In the genomic region with DNA sequence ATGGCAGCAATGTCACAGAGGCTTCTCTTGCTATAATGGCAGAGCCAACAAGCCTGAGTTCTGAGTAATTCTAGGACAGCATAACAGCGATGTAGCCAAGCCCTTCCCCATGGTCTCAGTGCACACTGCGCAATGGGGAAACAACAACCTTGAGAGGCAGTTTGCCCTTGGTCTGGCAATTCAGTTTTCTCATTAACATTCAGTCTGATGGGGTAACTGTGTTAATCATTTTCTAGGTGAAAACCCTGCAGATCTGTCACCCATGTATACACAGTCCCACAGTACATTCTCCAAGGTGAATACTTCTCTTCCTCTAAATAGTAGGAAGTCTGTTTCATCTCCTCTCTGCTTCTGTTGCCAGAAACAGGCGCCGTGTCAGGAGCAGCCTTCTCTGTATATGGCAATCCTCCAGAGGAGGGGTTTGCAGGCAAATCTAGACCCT, we compare ENCODE assay signal across 12 mouse cellular contexts. TPM values are rescaled to one million over a fixed set of nuclear protein-coding genes. Genes with fewer than 3 reads are reported as not detected.
DNase-seq lines count a peak whose midpoint lies in the region; ATAC-seq lines count a peak whose summit lies in the region.
"Had no signal": no experiment of that assay in that cellular context is flagged by ENCODE, and none has a peak within 500 bp of the region (broad histone marks: within the 10 kb centered on the region; RNA-seq: fewer than 3 reads in every experiment).

No protein-coding gene starts in this region.

- no peaks in the 10 kb centered on the region for H3K9me3 ChIP-seq in midbrain, embryonic 14.5 days (ENCODE audit: control insufficient read depth, low read length)
- no peaks in the 10 kb centered on the region for H3K9me3 ChIP-seq in midbrain, embryonic 13.5 days
- H3K9me3 ChIP-seq in kidney, embryonic 14.5 days (ENCODE audit: control insufficient read depth, low read length), result no peaks in the 10 kb centered on the region
- H3K9me3 ChIP-seq in stomach, embryonic 16.5 days (replicated peaks; ENCODE audit: control insufficient read depth, low read length), result no peaks in the 10 kb centered on the region
- H3K9me3 ChIP-seq: limb, embryonic 15.5 days; midbrain, embryonic 10.5 days had no signal

- no peaks in the 10 kb centered on the region for H3K36me3 ChIP-seq in midbrain, embryonic 14.5 days (ENCODE audit: control insufficient read depth, insufficient read depth, low read length)
- H3K36me3 ChIP-seq in midbrain, embryonic 13.5 days, result no peaks in the 10 kb centered on the region
- no peaks in the 10 kb centered on the region for H3K36me3 ChIP-seq in kidney, embryonic 14.5 days (ENCODE audit: control insufficient read depth, insufficient read depth, low read length)
- no peaks in the 10 kb centered on the region for H3K36me3 ChIP-seq in stomach, embryonic 16.5 days (ENCODE audit: control insufficient read depth, insufficient read depth, low read length)
- H3K36me3 ChIP-seq: limb, embryonic 15.5 days; midbrain, embryonic 10.5 days had no signal

- H3K27ac ChIP-seq in midbrain, embryonic 14.5 days (replicated peaks; ENCODE audit: low read depth, low read length), result 0 out of 2 replicates have a peak overlapping the region, but pooled peaks have one; percentile 32
- H3K27ac ChIP-seq in midbrain, embryonic 13.5 days, result no peak overlapping the region
- H3K27ac ChIP-seq in kidney, embryonic 14.5 days (ENCODE audit: low read depth, low read length), result peak overlapping the region; percentile 9; the same call in 1 of the 2 replicates
- peak overlapping the region; percentile 47; the same call in 1 of the 2 replicates for H3K27ac ChIP-seq in stomach, embryonic 16.5 days (ENCODE audit: low read length)
- H3K27ac ChIP-seq: limb, embryonic 15.5 days; midbrain, embryonic 10.5 days had no signal

- 0 out of 2 replicates have a peak, but pooled peaks cover 3% of the 10 kb centered on the region for H3K4me1 ChIP-seq in midbrain, embryonic 14.5 days (ENCODE audit: control insufficient read depth, insufficient read depth, low read length)
- peaks cover 16% of the 10 kb centered on the region for H3K4me1 ChIP-seq in midbrain, embryonic 13.5 days (replicated peaks)
- peaks cover 11% of the 10 kb centered on the region; the same call in 1 of the 2 replicates for H3K4me1 ChIP-seq in kidney, embryonic 14.5 days (ENCODE audit: control insufficient read depth, insufficient read depth, low read length)
- H3K4me1 ChIP-seq in stomach, embryonic 16.5 days (ENCODE audit: control insufficient read depth, insufficient read depth, low read length), result peaks cover 26% of the 10 kb centered on the region

- H3K9ac ChIP-seq in midbrain, embryonic 14.5 days (replicated peaks; ENCODE audit: low read length), result no peak overlapping the region
- no peak overlapping the region for H3K9ac ChIP-seq in midbrain, embryonic 13.5 days (replicated peaks)
- no peak overlapping the region for H3K9ac ChIP-seq in kidney, embryonic 14.5 days (ENCODE audit: low read depth, low read length)
- H3K9ac ChIP-seq in stomach, embryonic 16.5 days (ENCODE audit: low read length), result no peak overlapping the region
- H3K9ac ChIP-seq: limb, embryonic 15.5 days had no signal

- no peaks in the 10 kb centered on the region for H3K27me3 ChIP-seq in midbrain, embryonic 14.5 days (ENCODE audit: control insufficient read depth, insufficient read depth, low read length)
- H3K27me3 ChIP-seq in midbrain, embryonic 13.5 days, result no peaks in the 10 kb centered on the region
- H3K27me3 ChIP-seq in kidney, embryonic 14.5 days (ENCODE audit: control insufficient read depth, insufficient read depth, low read length), result no peaks in the 10 kb centered on the region
- H3K27me3 ChIP-seq in stomach, embryonic 16.5 days (ENCODE audit: control insufficient read depth, insufficient read depth, low read length), result no peaks in the 10 kb centered on the region
- H3K27me3 ChIP-seq: limb, embryonic 15.5 days had no signal

- DNase-seq in frontal cortex, postnatal 25 days (ENCODE audit: low spot score in 2 of 2), result no peak
- no peak for DNase-seq in midbrain, embryonic 14.5 days
- no peak for DNase-seq in ovary, adult 18-20 months (ENCODE audit: low spot score)
- DNase-seq in left cerebral cortex, postnatal 25 days (ENCODE audit: low spot score in 2 of 2), result no peak
- DNase-seq: B cell, adult 2 months; cerebellum, adult 11 months had no signal

- ATAC-seq in frontal cortex, adult (ENCODE audit: low TSS enrichment), result peak; percentile 44; the same call in 1 of the 2 replicates
- no peak for ATAC-seq in midbrain, embryonic 14.5 days (ENCODE audit: low FRiP score, low TSS enrichment)
- ATAC-seq in midbrain, embryonic 13.5 days, result no peak
- peak; percentile 78; the same call in 1 of the 2 replicates for ATAC-seq in kidney, embryonic 14.5 days (ENCODE audit: low FRiP score, low TSS enrichment)
- peak; percentile 63; the same call in 1 of the 2 replicates for ATAC-seq in stomach, embryonic 16.5 days (ENCODE audit: insufficient read depth, low FRiP score)

- intact Hi-C loops in left cerebral cortex, postnatal 25 days (cut with DNase I), result loop anchor here (10.0 kb wide), 1 partner anchor 424 kb away; no protein-coding TSS in a partner anchor

- H3K4me3 ChIP-seq in midbrain, embryonic 14.5 days (replicated peaks; ENCODE audit: low read depth, low read length), result no peak overlapping the region
- no peak overlapping the region for H3K4me3 ChIP-seq in midbrain, embryonic 13.5 days (replicated peaks)
- H3K4me3 ChIP-seq in kidney, embryonic 14.5 days (ENCODE audit: low read length), result no peak overlapping the region
- no peak overlapping the region for H3K4me3 ChIP-seq in stomach, embryonic 16.5 days (replicated peaks; ENCODE audit: low read length)
- H3K4me3 ChIP-seq: limb, embryonic 15.5 days; midbrain, embryonic 10.5 days had no signal

- 91% methylated on average over 4 of the region's 4 CpGs for WGBS in midbrain, embryonic 14.5 days
- WGBS in midbrain, embryonic 13.5 days, result 85% methylated on average over 4 of the region's 4 CpGs
- WGBS in kidney, embryonic 14.5 days, result 82% methylated on average over 4 of the region's 4 CpGs
- WGBS in stomach, embryonic 16.5 days, result 61% methylated on average over 4 of the region's 4 CpGs

- H3K4me2 ChIP-seq in midbrain, embryonic 14.5 days (ENCODE audit: low read length), result no peak overlapping the region
- H3K4me2 ChIP-seq in midbrain, embryonic 13.5 days (replicated peaks), result no peak overlapping the region
- no peak overlapping the region for H3K4me2 ChIP-seq in kidney, embryonic 14.5 days (replicated peaks; ENCODE audit: low read depth, low read length)
- no peak overlapping the region for H3K4me2 ChIP-seq in stomach, embryonic 16.5 days (ENCODE audit: low read depth, low read length)
- H3K4me2 ChIP-seq: limb, embryonic 15.5 days had no signal

RNA-seq across cellular contexts. Expression of gene Sptbn1, which starts 37.6 kb away (rescaled TPM):
- polyA plus RNA-seq in midbrain, embryonic 14.5 days (2014; fragmentation: Nextera tagmentation; extraction: Ambion mirVana), result 152 and 181 TPM in 2 replicates
- polyA plus RNA-seq in midbrain, embryonic 13.5 days (2015; fragmentation: Nextera tagmentation; extraction: Ambion mirVana), result 121 and 136 TPM in 2 replicates
- polyA plus RNA-seq in kidney, embryonic 14.5 days (2014; fragmentation: Nextera tagmentation; extraction: Ambion mirVana), result 103 and 129 TPM in 2 replicates
- polyA plus RNA-seq in stomach, embryonic 16.5 days (2015; fragmentation: Nextera tagmentation; extraction: Ambion mirVana), result 106 and 110 TPM in 2 replicates
- 100 to 1,000 TPM; 614 to 635 TPM for total RNA-seq in left cerebral cortex, postnatal 25 days (2021)

Comparison
In these comparisons a context has a peak if more than half of its experiments do, and no peak if none do; other contexts are left out.
1. ATAC-seq: peak in frontal cortex, adult (single experiment), kidney, embryonic 14.5 days (single experiment) and stomach, embryonic 16.5 days (single experiment); none in midbrain, embryonic 14.5 days (single experiment) and midbrain, embryonic 13.5 days (single experiment).